Mouse (Mus musculus): ENCODE data around the gene Lrat. TPM values are rescaled to one million over a fixed set of nuclear protein-coding genes. Genes with fewer than 3 reads are reported as not detected.

Lrat gene
- 0.46 and 1.0 TPM in 2 replicates for polyA plus RNA-seq (2014; fragmentation: Nextera tagmentation; extraction: Ambion mirVana)

DNA sequence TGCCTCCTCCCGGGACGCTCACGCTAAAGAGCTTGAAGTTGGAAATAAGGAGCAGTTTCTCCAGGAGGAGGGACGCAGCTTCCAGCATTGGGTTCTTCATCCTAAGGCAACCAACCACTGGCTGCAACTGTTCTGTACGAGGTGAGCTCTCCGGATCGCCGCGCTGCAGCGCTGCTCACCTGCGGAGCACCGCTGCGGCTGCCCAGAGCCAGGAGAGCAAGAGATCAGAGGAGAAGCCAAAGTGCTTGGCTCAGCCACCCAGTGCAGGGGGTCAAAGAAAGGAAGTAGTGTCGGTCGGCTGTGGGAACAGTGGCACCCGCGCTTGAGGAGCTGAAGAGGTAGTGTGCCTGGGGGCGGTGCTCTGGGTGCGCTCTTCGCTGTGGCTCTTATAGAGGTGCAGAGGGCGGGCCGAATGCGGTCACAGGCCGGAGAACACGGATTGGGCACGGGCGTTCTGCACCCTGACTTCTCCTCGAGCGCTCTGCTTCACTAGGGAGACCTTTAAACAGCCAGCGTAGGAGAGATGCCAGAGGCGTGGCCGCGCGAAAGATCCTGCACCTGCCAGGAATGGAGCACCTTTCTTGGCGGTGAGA is at the start of gene Lrat:
TSS of gene Lrat (minus strand) at position 361 of the 593 bp plus-strand sequence.
- H3K4me1 ChIP-seq (ENCODE audit: insufficient read depth): no peaks in the 10 kb centered on the region
- TF ChIP-seq CTCF (IDR thresholded peaks at IDR 0.05; ENCODE audit: low read depth): no peak
- H3K4me3 ChIP-seq (ENCODE audit: low read depth, low read length): peak within 1 kb of the TSS; percentile 44
- no peaks in the 10 kb centered on the region for H3K9me3 ChIP-seq (ENCODE audit: low read depth, low read length)
- no peaks in the 10 kb centered on the region for H3K36me3 ChIP-seq (ENCODE audit: insufficient read depth)
- H3K4me2 ChIP-seq: peak within 1 kb of the TSS; percentile 83
- no peak within 1 kb of the TSS for H3K27ac ChIP-seq (ENCODE audit: low read depth)
- under 1% methylated on average over 35 of the region's 35 CpGs for WGBS
- DNase-seq: peak; percentile 12
- peak; percentile 85 for ATAC-seq (ENCODE audit: insufficient read depth)
- H3K9ac ChIP-seq: peak within 1 kb of the TSS; percentile 29; the same call in 1 of the 2 replicates
- peaks cover 25% of the 10 kb centered on the region for H3K27me3 ChIP-seq (ENCODE audit: insufficient read depth, low read length)

DNA sequence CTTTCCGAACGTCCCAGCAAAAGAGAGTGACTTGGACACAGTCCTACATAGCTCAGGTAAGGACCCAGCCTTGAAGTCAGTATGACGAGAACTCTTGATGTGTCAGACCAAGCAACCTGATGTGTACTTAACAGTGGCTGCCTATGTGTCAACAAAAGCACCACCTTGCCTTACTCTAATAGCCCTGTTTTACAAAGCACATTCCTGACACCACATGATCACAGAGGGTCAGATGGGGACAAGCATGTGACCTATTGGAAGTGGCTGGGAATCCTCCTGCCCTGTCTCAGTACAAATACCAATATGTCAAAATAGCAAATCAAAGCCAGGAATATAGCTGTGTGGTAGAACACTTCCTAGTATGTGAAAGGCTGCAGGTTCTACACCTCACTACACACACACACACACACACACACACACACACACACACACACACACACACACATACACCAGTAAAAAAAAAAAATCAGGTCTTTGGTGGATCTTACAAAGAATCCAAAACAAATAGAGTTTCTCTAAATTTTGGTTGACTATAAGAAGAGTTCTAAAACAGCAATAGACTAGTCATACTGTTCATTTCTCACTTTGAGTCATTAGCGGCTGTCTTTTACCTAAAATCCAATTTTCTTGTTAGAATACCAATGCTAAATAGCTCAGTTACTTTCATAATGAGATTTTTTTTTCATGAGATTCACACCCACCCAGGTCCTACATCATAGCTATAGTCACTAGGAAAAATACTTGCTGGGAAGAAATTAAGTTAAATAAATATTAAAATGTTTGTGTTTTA is 48.6 kb upstream of the Lrat start:
- Histone ChIP-seq H3K9ac (no peak overlapping the region), H3K4me1 (ENCODE audit: insufficient read depth) (peaks cover 3% of the 10 kb centered on the region; the same call in 1 of the 2 replicates), H3K4me3 (ENCODE audit: low read depth, low read length) (no peak overlapping the region), H3K27me3 (ENCODE audit: insufficient read depth, low read length) (no peaks in the 10 kb centered on the region), H3K9me3 (ENCODE audit: low read depth, low read length) (no peaks in the 10 kb centered on the region), H3K4me2 (no peak overlapping the region), H3K36me3 (ENCODE audit: insufficient read depth) (no peaks in the 10 kb centered on the region), H3K27ac (ENCODE audit: low read depth) (no peak overlapping the region)
- no peak for TF ChIP-seq CTCF (IDR thresholded peaks at IDR 0.05; ENCODE audit: low read depth)
- ATAC-seq (ENCODE audit: insufficient read depth) (no peak), DNase-seq (no peak)
- 66% methylated on average over 4 of the region's 4 CpGs for WGBS

DNA sequence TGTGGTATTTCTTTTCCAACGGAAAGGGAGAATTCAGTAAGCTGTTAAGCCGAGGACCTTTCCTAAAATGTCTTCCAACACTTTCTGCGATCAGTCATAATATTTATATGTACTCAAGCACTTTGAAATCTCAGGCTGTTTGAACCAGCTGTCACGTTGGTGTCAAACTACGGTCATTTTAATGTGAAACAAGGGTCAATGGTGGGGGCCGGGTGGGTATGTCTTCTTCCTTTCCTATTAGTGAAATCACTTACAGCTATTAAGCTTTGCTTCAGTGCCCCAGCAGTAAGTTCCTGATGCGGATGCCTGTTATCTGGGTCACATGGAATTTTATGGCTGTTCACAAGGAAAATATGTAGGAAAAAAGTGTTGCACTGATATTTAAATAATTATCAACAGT is 46.9 kb upstream of the Lrat start:
- no peak overlapping the region for H3K4me3 ChIP-seq (ENCODE audit: low read depth, low read length)
- H3K9me3 ChIP-seq (ENCODE audit: low read depth, low read length): no peaks in the 10 kb centered on the region
- 0 out of 2 replicates have a peak overlapping the region, but pooled peaks have one; percentile 36 for H3K27ac ChIP-seq (ENCODE audit: low read depth)
- H3K4me1 ChIP-seq (ENCODE audit: insufficient read depth): peaks cover 3% of the 10 kb centered on the region; the same call in 1 of the 2 replicates
- ATAC-seq (ENCODE audit: insufficient read depth): peak; percentile 82
- DNase-seq: peak; percentile 85
- no peaks in the 10 kb centered on the region for H3K36me3 ChIP-seq (ENCODE audit: insufficient read depth)
- no peak overlapping the region for H3K9ac ChIP-seq
- 13% methylated on average over 7 of the region's 7 CpGs for WGBS
- H3K4me2 ChIP-seq: peak overlapping the region; percentile 41; the same call in 1 of the 2 replicates
- H3K27me3 ChIP-seq (ENCODE audit: insufficient read depth, low read length): no peaks in the 10 kb centered on the region
- no peak for TF ChIP-seq CTCF (IDR thresholded peaks at IDR 0.05; ENCODE audit: low read depth)

DNA sequence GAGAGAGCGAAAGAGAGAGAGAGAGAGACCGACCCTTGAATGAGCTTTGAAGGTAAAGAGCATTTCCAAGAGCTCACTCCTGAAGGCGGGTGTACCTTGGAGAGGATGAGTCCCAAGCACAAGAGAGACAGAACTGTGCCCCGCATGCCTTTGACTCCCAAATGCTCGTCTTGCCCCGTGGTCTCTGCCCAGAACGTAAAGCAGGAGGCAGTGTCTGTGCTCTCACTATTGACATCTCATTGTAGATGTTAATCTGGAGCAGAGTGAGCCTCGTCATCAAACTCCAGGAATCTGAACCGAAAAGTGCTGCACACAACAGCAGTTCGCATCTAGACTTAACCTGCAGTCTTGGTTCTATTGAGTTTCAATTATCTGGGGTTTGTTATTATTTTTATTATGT is 46.4 kb upstream of the Lrat start:
- peak overlapping the region; percentile 70 for H3K27ac ChIP-seq (ENCODE audit: low read depth)
- WGBS: 21% methylated on average over 10 of the region's 10 CpGs
- peak overlapping the region; percentile 41 for H3K4me2 ChIP-seq
- no peak for DNase-seq
- H3K9ac ChIP-seq: no peak overlapping the region
- H3K4me3 ChIP-seq (ENCODE audit: low read depth, low read length): no peak overlapping the region
- H3K9me3 ChIP-seq (ENCODE audit: low read depth, low read length): no peaks in the 10 kb centered on the region
- peaks cover 3% of the 10 kb centered on the region; the same call in 1 of the 2 replicates for H3K4me1 ChIP-seq (ENCODE audit: insufficient read depth)
- no peaks in the 10 kb centered on the region for H3K36me3 ChIP-seq (ENCODE audit: insufficient read depth)
- no peaks in the 10 kb centered on the region for H3K27me3 ChIP-seq (ENCODE audit: insufficient read depth, low read length)
- TF ChIP-seq CTCF (IDR thresholded peaks at IDR 0.05; ENCODE audit: low read depth): no peak
- peak; percentile 51 for ATAC-seq (ENCODE audit: insufficient read depth)

GRCm38 (mm10) chr3:82946375-82947107 is 42.8 kb upstream of the Lrat start:
- H3K27me3 ChIP-seq (ENCODE audit: insufficient read depth, low read length): no peaks in the 10 kb centered on the region
- DNase-seq (peak; percentile 34), ATAC-seq (ENCODE audit: insufficient read depth) (no peak)
- no peak for TF ChIP-seq CTCF (IDR thresholded peaks at IDR 0.05; ENCODE audit: low read depth)
- no peak overlapping the region for H3K9ac ChIP-seq
- 18% methylated on average over 6 of the region's 6 CpGs for WGBS
- no peaks in the 10 kb centered on the region for H3K9me3 ChIP-seq (ENCODE audit: low read depth, low read length)
- no peaks in the 10 kb centered on the region for H3K36me3 ChIP-seq (ENCODE audit: insufficient read depth)
- peaks cover under 1% of the 10 kb centered on the region; the same call in 1 of the 2 replicates for H3K4me1 ChIP-seq (ENCODE audit: insufficient read depth)
- no peak overlapping the region for H3K4me3 ChIP-seq (ENCODE audit: low read depth, low read length)
- H3K27ac ChIP-seq (ENCODE audit: low read depth): no peak overlapping the region
- no peak overlapping the region for H3K4me2 ChIP-seq

- TF ChIP-seq CTCF (IDR thresholded peaks at IDR 0.05; ENCODE audit: low read depth): no peak
- Histone ChIP-seq H3K27me3 (ENCODE audit: insufficient read depth, low read length) (no peaks in the 10 kb centered on the region), H3K9me3 (ENCODE audit: low read depth, low read length) (no peaks in the 10 kb centered on the region), H3K4me2 (no peak overlapping the region), H3K4me3 (ENCODE audit: low read depth, low read length) (no peak overlapping the region), H3K4me1 (ENCODE audit: insufficient read depth) (no peaks in the 10 kb centered on the region), H3K27ac (ENCODE audit: low read depth) (no peak overlapping the region), H3K9ac (no peak overlapping the region), H3K36me3 (ENCODE audit: insufficient read depth) (no peaks in the 10 kb centered on the region)
- ATAC-seq (ENCODE audit: insufficient read depth): no peak
- WGBS: 74% methylated on average over 2 of the region's 2 CpGs
- no peak for DNase-seq
Measured at GRCm38 (mm10) chr3:82927917-82928316, 24.1 kb upstream of the Lrat start.

Data from lung, embryonic 14.5 days (tissue).